Mouse (Mus musculus): ENCODE data around the gene Plekhm2.

- TF ChIP-seq CTCF (IDR thresholded peaks at IDR 0.05; ENCODE audit: borderline replicate concordance, extremely low read depth, insufficient read depth, insufficient read length), result no peak
- no peak for TF ChIP-seq POLR2A (IDR thresholded peaks at IDR 0.05; ENCODE audit: borderline replicate concordance, extremely low read depth, insufficient read depth, insufficient read length, poor library complexity, severe bottlenecking)
These were observed 62.0 kb downstream of the Plekhm2 start for GRCm38 (mm10) chr4:141602523-141603223.
